Mouse (Mus musculus) kidney, postnatal 25 days (tissue): Measurements from ENCODE around the gene Tmem139.

Experiments
- DNase-seq, 2 experiments: peaks; one replicate each; pipeline ENCODE4 v3.0.0; 2021; ENCODE audit warnings: mixed read lengths in 2 of 2

Tmem139 gene

GRCm38 (mm10) chr6:42261524-42262170 lies at the start of gene Tmem139:
TSS of gene Tmem139 (plus strand) at chr6:42261970.
- DNase-seq, result peak; percentile 78 to 89

- no peak for DNase-seq
These were observed 46.7 kb upstream of the Tmem139 start, which contains the start of gene Tas2r144 for GRCm38 (mm10) chr6:42215028-42215427. TSS of gene Tas2r144 (plus strand) at chr6:42215328.

GRCm38 (mm10) chr6:42222286-42222685 lies 39.5 kb upstream of the Tmem139 start:
- peak; percentile 14 to 51 for DNase-seq

GRCm38 (mm10) chr6:42225046-42225445 lies 36.7 kb upstream of the Tmem139 start:
- DNase-seq, result no peak

GRCm38 (mm10) chr6:42227240-42228101 lies 34.3 kb upstream of the Tmem139 start:
- peak; percentile 63 to 89 for DNase-seq

GRCm38 (mm10) chr6:42229610-42230009 lies 32.2 kb upstream of the Tmem139 start:
- DNase-seq, result no peak

GRCm38 (mm10) chr6:42231191-42231590 lies 30.6 kb upstream of the Tmem139 start:
- DNase-seq, result no peak

- DNase-seq, result no peak
These were observed 24.4 kb upstream of the Tmem139 start for GRCm38 (mm10) chr6:42237276-42237805.

- DNase-seq, result peak in 1 of 2 experiments; percentile 14
These were observed 20.3 kb upstream of the Tmem139 start for GRCm38 (mm10) chr6:42241311-42242045.

GRCm38 (mm10) chr6:42245711-42246353 lies 15.9 kb upstream of the Tmem139 start, which contains the start of gene Gstk1:
TSS of gene Gstk1 (plus strand) at chr6:42245935.
- peak; percentile 89 to 96 for DNase-seq

- DNase-seq, result peak; percentile 65 to 75
These were observed 14.6 kb upstream of the Tmem139 start for GRCm38 (mm10) chr6:42247173-42247572.

GRCm38 (mm10) chr6:42247981-42248380 lies 13.8 kb upstream of the Tmem139 start:
- DNase-seq, result no peak

- DNase-seq, result no peak
These were observed 10.0 kb upstream of the Tmem139 start for GRCm38 (mm10) chr6:42251791-42252190.

- no peak for DNase-seq
These were observed 8.7 kb upstream of the Tmem139 start for GRCm38 (mm10) chr6:42253103-42253502.

- peak; percentile 79 to 81 for DNase-seq
These were observed 4.4 kb upstream of the Tmem139 start for GRCm38 (mm10) chr6:42257303-42257863.

- DNase-seq, result no peak
These were observed 1.3 kb upstream of the Tmem139 start for GRCm38 (mm10) chr6:42260430-42260829.

GRCm38 (mm10) chr6:42264626-42265312 lies 3.0 kb downstream of the Tmem139 start, which contains the start of gene Casp2:
TSS of gene Casp2 (plus strand) at chr6:42264985.
- peak; percentile 99 for DNase-seq

GRCm38 (mm10) chr6:42265391-42266330 lies 3.9 kb downstream of the Tmem139 start:
- DNase-seq, result peak in 1 of 2 experiments; percentile 38

- DNase-seq, result no peak
These were observed 9.0 kb downstream of the Tmem139 start for GRCm38 (mm10) chr6:42270817-42271216.

- peak; percentile 43 to 60 for DNase-seq
These were observed 14.4 kb downstream of the Tmem139 start for GRCm38 (mm10) chr6:42276151-42276550.
